ENCODE assay signal across 8 mouse cellular contexts in genomic region chr1:94469834-94470233, GRCm38 (mm10).
DNase-seq lines count a peak whose midpoint lies in the region; ATAC-seq lines count a peak whose summit lies in the region.
"Not testable (repeated sequence)": the region's sequence is repeated elsewhere in the genome, so short reads cannot be mapped to it uniquely, and the experiment has no call there.

No protein-coding gene starts in this region.

- not testable (repeated sequence) for H3K9me3 ChIP-seq in embryonic facial prominence, embryonic 11.5 days (replicated peaks; ENCODE audit: control insufficient read depth, low read length); hindbrain, embryonic 14.5 days (ENCODE audit: control insufficient read depth, low read length); liver, embryonic 13.5 days (replicated peaks); midbrain, embryonic 14.5 days (ENCODE audit: control insufficient read depth, low read length); stomach, embryonic 16.5 days (replicated peaks; ENCODE audit: control insufficient read depth, low read length)

- not testable (repeated sequence) for H3K9ac ChIP-seq in embryonic facial prominence, embryonic 11.5 days (replicated peaks; ENCODE audit: low read length); hindbrain, embryonic 14.5 days; liver, embryonic 13.5 days; midbrain, embryonic 14.5 days (replicated peaks; ENCODE audit: low read length); stomach, embryonic 16.5 days (ENCODE audit: low read length)

- H3K4me1 ChIP-seq in embryonic facial prominence, embryonic 11.5 days (ENCODE audit: control insufficient read depth, insufficient read depth, low read length); hindbrain, embryonic 14.5 days (replicated peaks; ENCODE audit: control insufficient read depth, insufficient read depth, low read length); liver, embryonic 13.5 days (replicated peaks); midbrain, embryonic 14.5 days (ENCODE audit: control insufficient read depth, insufficient read depth, low read length); stomach, embryonic 16.5 days (ENCODE audit: control insufficient read depth, insufficient read depth, low read length): not testable (repeated sequence)

- H3K36me3 ChIP-seq in embryonic facial prominence, embryonic 11.5 days (replicated peaks; ENCODE audit: control insufficient read depth, insufficient read depth, low read depth, low read length); hindbrain, embryonic 14.5 days (replicated peaks; ENCODE audit: control insufficient read depth, insufficient read depth); liver, embryonic 13.5 days; midbrain, embryonic 14.5 days (ENCODE audit: control insufficient read depth, insufficient read depth, low read length); stomach, embryonic 16.5 days (ENCODE audit: control insufficient read depth, insufficient read depth, low read length): not testable (repeated sequence)

- DNase-seq in T-cell, adult 2 months (ENCODE audit: low spot score) = peak; percentile 35
- DNase-seq in embryonic facial prominence, embryonic 11.5 days (ENCODE audit: low spot score); hindbrain, embryonic 14.5 days (ENCODE audit: low spot score); liver, embryonic 13.5 days; midbrain, embryonic 14.5 days: not testable (repeated sequence)
- peak; percentile 46 to 58 for DNase-seq in kidney, postnatal 4 days

- 0 out of 2 replicates have a peak, but pooled peaks have one; percentile 84 for ATAC-seq in embryonic facial prominence, embryonic 11.5 days (replicated peaks; ENCODE audit: insufficient number of reproducible peaks, low FRiP score, low TSS enrichment, low read depth)
- ATAC-seq in granulocyte monocyte progenitor cell, adult 5-6 weeks (replicated peaks; ENCODE audit: poor library complexity, severe bottlenecking) = peak; percentile 100
- peak; percentile 94 for ATAC-seq in hindbrain, embryonic 14.5 days (ENCODE audit: low FRiP score)
- ATAC-seq in liver, embryonic 13.5 days (ENCODE audit: low read depth) = peak; percentile 100
- peak; percentile 85 for ATAC-seq in midbrain, embryonic 14.5 days (ENCODE audit: low FRiP score, low TSS enrichment)
- peak; percentile 97 for ATAC-seq in stomach, embryonic 16.5 days (ENCODE audit: insufficient read depth, low FRiP score)

- not testable (repeated sequence) for H3K4me2 ChIP-seq in embryonic facial prominence, embryonic 11.5 days (ENCODE audit: low read depth, low read length); hindbrain, embryonic 14.5 days (replicated peaks); liver, embryonic 13.5 days; midbrain, embryonic 14.5 days (ENCODE audit: low read length); stomach, embryonic 16.5 days (ENCODE audit: low read depth, low read length)

- 94% methylated on average over 18 of the region's 18 CpGs for whole genome bisulfite sequencing in embryonic facial prominence, embryonic 11.5 days
- 99% methylated on average over 18 of the region's 18 CpGs for WGBS in hindbrain, embryonic 14.5 days
- WGBS in liver, embryonic 13.5 days (ENCODE audit: insufficient replicate concordance) = 86% methylated on average over 18 of the region's 18 CpGs
- WGBS in midbrain, embryonic 14.5 days = 96% methylated on average over 18 of the region's 18 CpGs
- 97% methylated on average over 18 of the region's 18 CpGs for WGBS in stomach, embryonic 16.5 days

- H3K27me3 ChIP-seq in embryonic facial prominence, embryonic 11.5 days (ENCODE audit: control insufficient read depth, insufficient read depth, low read length); hindbrain, embryonic 14.5 days (ENCODE audit: control insufficient read depth, insufficient read depth, low read length); liver, embryonic 13.5 days; midbrain, embryonic 14.5 days (ENCODE audit: control insufficient read depth, insufficient read depth, low read length); stomach, embryonic 16.5 days (ENCODE audit: control insufficient read depth, insufficient read depth, low read length): not testable (repeated sequence)

- H3K4me3 ChIP-seq in embryonic facial prominence, embryonic 11.5 days (ENCODE audit: low read depth, low read length); hindbrain, embryonic 14.5 days (replicated peaks; ENCODE audit: low read length); liver, embryonic 13.5 days (replicated peaks); midbrain, embryonic 14.5 days (replicated peaks; ENCODE audit: low read depth, low read length); stomach, embryonic 16.5 days (replicated peaks; ENCODE audit: low read length): not testable (repeated sequence)

- H3K27ac ChIP-seq in embryonic facial prominence, embryonic 11.5 days (replicated peaks; ENCODE audit: low read depth, low read length); hindbrain, embryonic 14.5 days; liver, embryonic 13.5 days; midbrain, embryonic 14.5 days (replicated peaks; ENCODE audit: low read depth, low read length); stomach, embryonic 16.5 days (ENCODE audit: low read length): not testable (repeated sequence)
